In the genomic region with DNA sequence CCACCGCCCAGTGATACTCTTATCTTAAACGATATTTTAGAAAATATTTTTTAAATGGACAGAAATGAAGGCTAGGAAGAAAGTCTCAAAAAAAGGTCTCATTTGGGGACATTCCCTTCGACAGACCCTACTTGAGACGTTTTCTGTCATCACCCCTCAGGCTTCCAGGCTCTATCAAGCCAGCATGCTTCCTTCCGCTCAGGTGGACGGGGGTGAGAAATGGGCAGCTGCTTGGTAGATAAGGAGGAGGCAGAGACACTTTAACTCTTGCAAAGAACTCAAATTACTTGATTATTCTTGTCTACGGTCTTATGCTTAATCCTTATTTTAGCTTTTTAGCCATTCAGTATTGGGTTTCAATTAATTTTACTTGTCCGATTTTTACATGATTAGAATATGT, we compare ENCODE assay signal across 23 mouse cellular contexts. TPM values are rescaled to one million over a fixed set of nuclear protein-coding genes. Genes with fewer than 3 reads are reported as not detected.
DNase-seq lines count a peak whose midpoint lies in the region; ATAC-seq and TF ChIP-seq lines count a peak whose summit lies in the region.
"Had no signal": no experiment of that assay in that cellular context is flagged by ENCODE, and none has a peak within 500 bp of the region (broad histone marks: within the 10 kb centered on the region; RNA-seq: fewer than 3 reads in every experiment).

No protein-coding gene starts in this region.

- H3K9ac ChIP-seq in liver, embryonic 12.5 days, result peak overlapping the region; percentile 32; the same call in 1 of the 2 replicates
- H3K9ac ChIP-seq in liver, embryonic 16.5 days (ENCODE audit: low read depth, low read length), result no peak overlapping the region
- H3K9ac ChIP-seq: embryonic facial prominence, embryonic 12.5 days; forebrain, embryonic 13.5 days; forebrain, postnatal 0 days; hindbrain, embryonic 13.5 days had no signal

- peak; percentile 78 for DNase-seq in MEL-GATA-1-ER (ENCODE audit: extremely low read depth, low read depth)
- no peak for DNase-seq in thymus, postnatal 14 days
- no peak for DNase-seq in right cerebral cortex, postnatal 25 days
- no peak for DNase-seq in cerebellum, adult 2 months
- DNase-seq: adrenal gland, adult 8-10 months; adrenal gland, postnatal 36 days; cerebellum, adult 9-10 months; cerebellum, postnatal 25 days; forebrain, postnatal 0 days; gastrocnemius, postnatal 14 days; heart, postnatal 10 days had no signal

- no peak for ATAC-seq in megakaryocyte, adult 5-6 weeks (ENCODE audit: poor library complexity, severe bottlenecking)
- no peak for ATAC-seq in liver, embryonic 12.5 days
- no peak for ATAC-seq in liver, embryonic 16.5 days (ENCODE audit: low read depth)
- ATAC-seq: forebrain, embryonic 13.5 days; forebrain, postnatal 0 days; hindbrain, postnatal 0 days had no signal

- peaks cover 57% of the 10 kb centered on the region for H3K4me1 ChIP-seq in megakaryocyte, embryonic 14.5 days
- peaks cover 67% of the 10 kb centered on the region for H3K4me1 ChIP-seq in liver, embryonic 12.5 days
- peaks cover 22% of the 10 kb centered on the region for H3K4me1 ChIP-seq in liver, embryonic 16.5 days (ENCODE audit: control insufficient read depth, low read depth, low read length)
- H3K4me1 ChIP-seq in cerebellum, adult 2 months (ENCODE audit: control insufficient read depth, insufficient read depth, low read length), result no peaks in the 10 kb centered on the region

- H3K4me3 ChIP-seq in megakaryocyte, embryonic 14.5 days (replicated peaks), result peak overlapping the region; percentile 31
- H3K4me3 ChIP-seq in liver, embryonic 12.5 days, result peak overlapping the region; percentile 16
- 0 out of 2 replicates have a peak overlapping the region, but pooled peaks have one; percentile 29 for H3K4me3 ChIP-seq in liver, embryonic 16.5 days (ENCODE audit: low read depth, low read length)
- no peak overlapping the region for H3K4me3 ChIP-seq in cerebellum, adult 2 months (replicated peaks; ENCODE audit: insufficient read depth, low read depth, low read length)
- H3K4me3 ChIP-seq: embryonic facial prominence, embryonic 12.5 days; forebrain, embryonic 13.5 days; hindbrain, embryonic 13.5 days had no signal

- TF ChIP-seq CTCF in cerebellum, adult 2 months (IDR thresholded peaks at IDR 0.05; ENCODE audit: borderline replicate concordance, insufficient read depth, low read depth, low read length), result no peak

- peaks cover 27% of the 10 kb centered on the region for H3K36me3 ChIP-seq in megakaryocyte, embryonic 14.5 days (replicated peaks; ENCODE audit: low read length)
- H3K36me3 ChIP-seq in liver, embryonic 12.5 days, result peaks cover under 1% of the 10 kb centered on the region; the same call in 1 of the 2 replicates
- H3K36me3 ChIP-seq in liver, embryonic 16.5 days (ENCODE audit: control insufficient read depth, insufficient read depth), result no peaks in the 10 kb centered on the region
- H3K36me3 ChIP-seq: embryonic facial prominence, embryonic 12.5 days; hindbrain, embryonic 13.5 days had no signal

- H3K27me3 ChIP-seq in megakaryocyte, embryonic 14.5 days (replicated peaks), result no peaks in the 10 kb centered on the region
- no peaks in the 10 kb centered on the region for H3K27me3 ChIP-seq in liver, embryonic 12.5 days (replicated peaks)
- H3K27me3 ChIP-seq in liver, embryonic 16.5 days (ENCODE audit: control insufficient read depth, insufficient read depth, low read depth, low read length), result no peaks in the 10 kb centered on the region
- no peaks in the 10 kb centered on the region for H3K27me3 ChIP-seq in cerebellum, adult 2 months (ENCODE audit: control insufficient read depth, insufficient read depth, low read length)
- H3K27me3 ChIP-seq: embryonic facial prominence, embryonic 12.5 days; forebrain, embryonic 13.5 days; hindbrain, embryonic 13.5 days had no signal

- peak overlapping the region; percentile 53 for H3K4me2 ChIP-seq in liver, embryonic 12.5 days
- peak overlapping the region; percentile 46 for H3K4me2 ChIP-seq in liver, embryonic 16.5 days (ENCODE audit: low read depth, low read length)
- H3K4me2 ChIP-seq: embryonic facial prominence, embryonic 12.5 days; forebrain, embryonic 13.5 days; hindbrain, embryonic 13.5 days had no signal

- H3K9me3 ChIP-seq in megakaryocyte, embryonic 14.5 days, result no peaks in the 10 kb centered on the region
- no peaks in the 10 kb centered on the region for H3K9me3 ChIP-seq in liver, embryonic 12.5 days (replicated peaks)
- H3K9me3 ChIP-seq in liver, embryonic 16.5 days (replicated peaks; ENCODE audit: control insufficient read depth, low read length), result no peaks in the 10 kb centered on the region
- H3K9me3 ChIP-seq: embryonic facial prominence, embryonic 12.5 days; forebrain, embryonic 13.5 days; hindbrain, embryonic 13.5 days had no signal

- TF ChIP-seq POLR2A in cerebellum, adult 2 months (IDR thresholded peaks at IDR 0.05; ENCODE audit: borderline replicate concordance, insufficient read depth, low read length), result no peak

- WGBS in liver, embryonic 12.5 days (ENCODE audit: insufficient replicate concordance), result 30% methylated on average over 8 of the region's 8 CpGs
- 40% methylated on average over 8 of the region's 8 CpGs for WGBS in liver, embryonic 16.5 days (ENCODE audit: insufficient replicate concordance)
- WGBS in cerebellum, adult 2 months, result 88% methylated on average over 8 of the region's 8 CpGs

- peak overlapping the region; percentile 54 for H3K27ac ChIP-seq in liver, embryonic 12.5 days
- H3K27ac ChIP-seq in liver, embryonic 16.5 days (ENCODE audit: low read length), result no peak overlapping the region
- H3K27ac ChIP-seq in cerebellum, adult 2 months (ENCODE audit: insufficient read depth, low read length), result no peak overlapping the region
- H3K27ac ChIP-seq: embryonic facial prominence, embryonic 12.5 days; forebrain, embryonic 13.5 days; hindbrain, embryonic 13.5 days; hindbrain, postnatal 0 days had no signal

RNA-seq across cellular contexts. Expression of a gene that starts 3.0 kb away (rescaled TPM):
- 3.5 and 69.6 TPM in 2 replicates for polyA plus RNA-seq in megakaryocyte, embryonic 14.5 days (2012; ENCODE audit: insufficient read depth, low replicate concordance)
- 20.8 and 21.1 TPM in 2 replicates for total RNA-seq in megakaryocyte, adult 5-6 weeks (2015)
- 7.6 and 14.3 TPM in 2 replicates for total RNA-seq in megakaryocyte, adult 5-6 weeks (2017)
- 28.5 and 28.8 TPM in 2 replicates for polyA plus RNA-seq in liver, embryonic 12.5 days (2016; fragmentation: Nextera tagmentation; extraction: Ambion mirVana)
- 13.1 and 14.7 TPM in 2 replicates for polyA plus RNA-seq in liver, embryonic 16.5 days (2015; fragmentation: Nextera tagmentation; extraction: Ambion mirVana)
- polyA plus RNA-seq in cerebellum, adult 2 months (2012; rRNA removed), result 22.5 and 23.1 TPM in 2 replicates

RNA-seq across cellular contexts. Expression of a gene that starts 3.2 kb away (rescaled TPM):
- 3.2 and 4.8 TPM in 2 replicates for polyA plus RNA-seq in megakaryocyte, embryonic 14.5 days (2012; ENCODE audit: insufficient read depth, low replicate concordance)
- total RNA-seq in megakaryocyte, adult 5-6 weeks (2015), result 60.9 and 65.4 TPM in 2 replicates
- 48.1 and 51.9 TPM in 2 replicates for total RNA-seq in megakaryocyte, adult 5-6 weeks (2017)
- 82.7 and 86.3 TPM in 2 replicates for polyA plus RNA-seq in liver, embryonic 12.5 days (2016; fragmentation: Nextera tagmentation; extraction: Ambion mirVana)
- 52.9 and 61.3 TPM in 2 replicates for polyA plus RNA-seq in liver, embryonic 16.5 days (2015; fragmentation: Nextera tagmentation; extraction: Ambion mirVana)
- polyA plus RNA-seq in cerebellum, adult 2 months (2012; rRNA removed), result 44.9 and 49.0 TPM in 2 replicates

RNA-seq across cellular contexts. Expression of a gene that starts 43.3 kb away (rescaled TPM):
- not detected in 2 replicates for polyA plus RNA-seq in megakaryocyte, embryonic 14.5 days (2012; ENCODE audit: insufficient read depth, low replicate concordance)
- total RNA-seq in megakaryocyte, adult 5-6 weeks (2015), result not detected in 2 replicates
- total RNA-seq in megakaryocyte, adult 5-6 weeks (2017), result not detected in 2 replicates
- polyA plus RNA-seq in liver, embryonic 12.5 days (2016; fragmentation: Nextera tagmentation; extraction: Ambion mirVana), result not detected in 2 replicates
- not detected in 2 replicates for polyA plus RNA-seq in liver, embryonic 16.5 days (2015; fragmentation: Nextera tagmentation; extraction: Ambion mirVana)
- not detected in 2 replicates for polyA plus RNA-seq in cerebellum, adult 2 months (2012; rRNA removed)
- total RNA-seq: adrenal gland, adult 8-10 months; adrenal gland, postnatal 36 days; forebrain, postnatal 0 days; gastrocnemius, adult 18-20 months; gastrocnemius, postnatal 14 days; heart, postnatal 10 days; hematopoietic stem cell, adult 5-6 weeks; hindbrain, postnatal 0 days had no signal
- polyA plus RNA-seq: cortical plate, adult 2 months; embryonic facial prominence, embryonic 12.5 days; forebrain, embryonic 13.5 days; forebrain, postnatal 0 days; heart, embryonic 14.5 days; hindbrain, embryonic 13.5 days; hindbrain, postnatal 0 days had no signal
